Mouse (Mus musculus) forebrain, embryonic 10.5 days (tissue): ENCODE results near the gene Gm49387. TPM values are rescaled to one million over a fixed set of nuclear protein-coding genes. Genes with fewer than 3 reads are reported as not detected.

Source experiments
- DNase-seq: peaks from one replicate; pipeline ENCODE4 v3.0.0-alpha.2; 2017; ENCODE audit warnings: low spot score; ENCODE audit errors: extremely low spot score
- H3K27ac ChIP-seq: fragments of 300-500 bp; sonication (generic); 2 replicates; pipeline ENCODE4 v1.5.1; 2016; ENCODE audit warnings: mild to moderate bottlenecking
- H3K27me3 ChIP-seq: fragments of 300-500 bp; sonication (generic); 2 replicates; pipeline ENCODE4 v1.6.1; 2016; ENCODE audit warnings: mild to moderate bottlenecking; ENCODE audit not compliant: poor library complexity, severe bottlenecking
- H3K36me3 ChIP-seq: fragments of 300-500 bp; sonication (generic); replicated peaks from 2 replicates; pipeline ENCODE4 v1.6.1; 2016; ENCODE audit warnings: mild to moderate bottlenecking, moderate library complexity
- H3K4me1 ChIP-seq: fragments of 300-500 bp; sonication (generic); 2 replicates; pipeline ENCODE4 v1.6.1; 2016
- H3K4me3 ChIP-seq: fragments of 300-500 bp; sonication (generic); 2 replicates; pipeline ENCODE4 v1.5.1; 2016; ENCODE audit warnings: mild to moderate bottlenecking, moderate library complexity
- H3K9me3 ChIP-seq: fragments of 300-500 bp; sonication (generic); 2 replicates; pipeline ENCODE4 v1.6.1; 2016; ENCODE audit warnings: mild to moderate bottlenecking, moderate library complexity
- WGBS: fragments of 180-500 bp; shearing (Covaris S2); methylation state at CpG from one replicate; pipeline ENCODE4 v1.1.7; 2016; 5-methylcytosine and 5-hydroxymethylcytosine counted together
- polyA plus RNA-seq: library from polyadenylated mRNA; unstranded; fragments of >200 nt; fragmentation: Nextera tagmentation; extraction: Ambion mirVana; gene quantifications from 2 replicates; pipeline ENCODE4 v1.2.1, GENCODE M21; 2016

Gm49387 gene
- polyA plus RNA-seq, 1 experiment from 2014 or later, result 0.10 TPM

GRCm38 (mm10) chr14:31658126-31658680 lies 17.5 kb upstream of the Gm49387 start:
- no peak overlapping the region for H3K27ac ChIP-seq
- H3K36me3 ChIP-seq, result no peaks in the 10 kb centered on the region
- WGBS, result 86% methylated on average over 8 of the region's 8 CpGs

GRCm38 (mm10) chr14:31656857-31657645 lies 16.4 kb upstream of the Gm49387 start:
- no peaks in the 10 kb centered on the region for H3K9me3 ChIP-seq
- no peaks in the 10 kb centered on the region for H3K36me3 ChIP-seq
- peaks cover 34% of the 10 kb centered on the region for H3K4me1 ChIP-seq
- 49% methylated on average over 5 of the region's 5 CpGs for WGBS
- peak overlapping the region; percentile 72; the same call in 1 of the 2 replicates for H3K27ac ChIP-seq
- no peaks in the 10 kb centered on the region for H3K27me3 ChIP-seq
- H3K4me3 ChIP-seq, result no peak overlapping the region
- DNase-seq, result peak; percentile 60

More at GRCm38 (mm10) chr14:31658126-31658680, 17.5 kb upstream of the Gm49387 start:
- Histone ChIP-seq H3K4me3 (no peak overlapping the region), H3K4me1 (peaks cover 46% of the 10 kb centered on the region), H3K27me3 (no peaks in the 10 kb centered on the region), H3K9me3 (no peaks in the 10 kb centered on the region)
- no peak for DNase-seq

- H3K9me3 ChIP-seq, result no peaks in the 10 kb centered on the region
- H3K4me1 ChIP-seq, result peaks cover 28% of the 10 kb centered on the region
- H3K4me3 ChIP-seq, result no peak overlapping the region
- no peak for DNase-seq
- H3K27me3 ChIP-seq, result no peaks in the 10 kb centered on the region
- H3K36me3 ChIP-seq, result no peaks in the 10 kb centered on the region
- WGBS, result 82% methylated on average over 7 of the region's 7 CpGs
- no peak overlapping the region for H3K27ac ChIP-seq
Measured at GRCm38 (mm10) chr14:31656386-31656785, 15.7 kb upstream of the Gm49387 start.

GRCm38 (mm10) chr14:31655406-31655805 lies 14.7 kb upstream of the Gm49387 start:
- no peak for DNase-seq
- WGBS, result 82% methylated on average over 14 of the region's 14 CpGs
- H3K27ac ChIP-seq, result no peak overlapping the region
- H3K4me1 ChIP-seq, result peaks cover 18% of the 10 kb centered on the region
- no peak overlapping the region for H3K4me3 ChIP-seq
- no peaks in the 10 kb centered on the region for H3K27me3 ChIP-seq
- H3K9me3 ChIP-seq, result peaks cover 3% of the 10 kb centered on the region; the same call in 1 of the 2 replicates
- no peaks in the 10 kb centered on the region for H3K36me3 ChIP-seq

GRCm38 (mm10) chr14:31654816-31655215 lies 14.1 kb upstream of the Gm49387 start:
- H3K4me1 ChIP-seq, result peaks cover 12% of the 10 kb centered on the region
- H3K27ac ChIP-seq, result no peak overlapping the region
- no peak overlapping the region for H3K4me3 ChIP-seq
- H3K36me3 ChIP-seq, result no peaks in the 10 kb centered on the region
- 90% methylated on average over 5 of the region's 5 CpGs for WGBS
- H3K9me3 ChIP-seq, result peaks cover 5% of the 10 kb centered on the region; the same call in 1 of the 2 replicates
- H3K27me3 ChIP-seq, result no peaks in the 10 kb centered on the region
- no peak for DNase-seq

GRCm38 (mm10) chr14:31653101-31653875 lies 12.6 kb upstream of the Gm49387 start:
- H3K27ac ChIP-seq, result no peak overlapping the region
- no peaks in the 10 kb centered on the region for H3K27me3 ChIP-seq
- WGBS, result 84% methylated on average over 14 of the region's 14 CpGs
- H3K9me3 ChIP-seq, result peaks cover 5% of the 10 kb centered on the region; the same call in 1 of the 2 replicates
- no peaks in the 10 kb centered on the region for H3K36me3 ChIP-seq
- DNase-seq, result no peak
- H3K4me3 ChIP-seq, result no peak overlapping the region
- peaks cover 2% of the 10 kb centered on the region; the same call in 1 of the 2 replicates for H3K4me1 ChIP-seq

- Histone ChIP-seq H3K9me3 (peaks cover 5% of the 10 kb centered on the region; the same call in 1 of the 2 replicates), H3K36me3 (no peaks in the 10 kb centered on the region), H3K4me1 (no peaks in the 10 kb centered on the region), H3K27ac (no peak overlapping the region), H3K27me3 (no peaks in the 10 kb centered on the region), H3K4me3 (no peak overlapping the region)
- no peak for DNase-seq
- WGBS, result 95% methylated on average over 1 of the region's 1 CpGs
Measured at GRCm38 (mm10) chr14:31652624-31653023, 11.9 kb upstream of the Gm49387 start.

- Histone ChIP-seq H3K4me1 (no peaks in the 10 kb centered on the region), H3K4me3 (no peak overlapping the region), H3K27me3 (no peaks in the 10 kb centered on the region), H3K9me3 (peaks cover 5% of the 10 kb centered on the region; the same call in 1 of the 2 replicates), H3K27ac (no peak overlapping the region), H3K36me3 (no peaks in the 10 kb centered on the region)
- no peak for DNase-seq
- WGBS, result 81% methylated on average over 5 of the region's 5 CpGs
Measured at GRCm38 (mm10) chr14:31652106-31652505, 11.4 kb upstream of the Gm49387 start.

- no peak overlapping the region for H3K27ac ChIP-seq
- peaks cover 5% of the 10 kb centered on the region; the same call in 1 of the 2 replicates for H3K9me3 ChIP-seq
- no peak for DNase-seq
- H3K4me1 ChIP-seq, result no peaks in the 10 kb centered on the region
- no peaks in the 10 kb centered on the region for H3K27me3 ChIP-seq
- no peak overlapping the region for H3K4me3 ChIP-seq
- no peaks in the 10 kb centered on the region for H3K36me3 ChIP-seq
- 95% methylated on average over 7 of the region's 7 CpGs for WGBS
Measured at GRCm38 (mm10) chr14:31651206-31651605, 10.5 kb upstream of the Gm49387 start.

- no peak overlapping the region for H3K4me3 ChIP-seq
- H3K27me3 ChIP-seq, result no peaks in the 10 kb centered on the region
- H3K36me3 ChIP-seq, result no peaks in the 10 kb centered on the region
- no peak overlapping the region for H3K27ac ChIP-seq
- DNase-seq, result no peak
- H3K4me1 ChIP-seq, result no peaks in the 10 kb centered on the region
- 94% methylated on average over 3 of the region's 3 CpGs for WGBS
- peaks cover 5% of the 10 kb centered on the region; the same call in 1 of the 2 replicates for H3K9me3 ChIP-seq
Measured at GRCm38 (mm10) chr14:31650347-31650746, 9.7 kb upstream of the Gm49387 start.

GRCm38 (mm10) chr14:31647991-31648390 lies 7.3 kb upstream of the Gm49387 start:
- peaks cover 5% of the 10 kb centered on the region; the same call in 1 of the 2 replicates for H3K9me3 ChIP-seq
- H3K4me1 ChIP-seq, result no peaks in the 10 kb centered on the region
- no peaks in the 10 kb centered on the region for H3K27me3 ChIP-seq
- no peak overlapping the region for H3K4me3 ChIP-seq
- no peaks in the 10 kb centered on the region for H3K36me3 ChIP-seq
- WGBS, result 93% methylated on average over 10 of the region's 10 CpGs
- DNase-seq, result no peak
- H3K27ac ChIP-seq, result no peak overlapping the region

- WGBS, result 94% methylated on average over 7 of the region's 7 CpGs
- H3K9me3 ChIP-seq, result peaks cover 5% of the 10 kb centered on the region; the same call in 1 of the 2 replicates
- no peak overlapping the region for H3K27ac ChIP-seq
- peaks cover 9% of the 10 kb centered on the region for H3K4me1 ChIP-seq
- no peak overlapping the region for H3K4me3 ChIP-seq
- DNase-seq, result no peak
- H3K27me3 ChIP-seq, result no peaks in the 10 kb centered on the region
- H3K36me3 ChIP-seq, result no peaks in the 10 kb centered on the region
Measured at GRCm38 (mm10) chr14:31645920-31646319, 5.2 kb upstream of the Gm49387 start.
